Mouse (Mus musculus): ENCODE measurements at regions not wholly inside any gene's neighbourhood (a gene's known extent, or its start where the extent isn't known, plus 50 kb on each side); places are given as distances from the start of the nearest gene placed in this dataset.
"Not testable (repeated sequence)": the region's sequence is repeated elsewhere in the genome, so short reads cannot be mapped to it uniquely, and the experiment has no call there.

DNA sequence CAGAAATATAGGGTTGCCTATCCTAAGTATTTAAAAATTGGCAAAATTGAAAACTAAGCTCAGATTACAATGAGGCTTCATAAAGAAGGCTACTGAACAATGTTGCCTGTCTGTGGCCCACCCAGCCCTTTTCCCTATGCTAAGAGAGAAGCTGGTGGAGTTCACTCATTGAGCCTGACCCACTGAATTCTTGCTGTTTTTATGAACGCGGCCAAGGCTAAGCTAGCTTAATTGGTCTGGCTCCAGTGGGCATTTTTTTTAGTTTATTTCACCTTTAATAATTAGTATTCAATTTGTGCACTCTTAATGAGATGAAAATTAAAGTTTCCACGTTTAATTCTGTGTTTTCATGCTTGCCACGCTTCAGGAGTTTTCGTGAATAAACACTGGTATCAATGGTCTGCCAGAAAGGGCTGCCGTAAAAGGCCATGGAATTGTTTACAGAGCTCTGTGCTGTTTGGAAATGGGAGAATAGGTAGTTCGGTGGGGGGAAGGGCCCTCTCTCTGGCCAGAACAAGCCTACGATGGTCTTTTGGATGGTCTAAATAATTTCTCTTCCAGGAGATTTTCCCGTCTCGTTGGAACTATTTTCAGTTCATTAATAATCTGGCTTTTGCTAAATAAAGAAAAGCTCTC lies 329.7 kb upstream of the Irx1 start:
- peaks cover 46% of the 10 kb centered on the region for H3K4me1 ChIP-seq
- H3K27ac ChIP-seq = no peak overlapping the region
- no peaks in the 10 kb centered on the region for H3K36me3 ChIP-seq
- H3K4me3 ChIP-seq = no peak overlapping the region
- DNase-seq (ENCODE audit: low spot score) = no peak
- H3K9me3 ChIP-seq (replicated peaks) = no peaks in the 10 kb centered on the region
- H3K27me3 ChIP-seq (ENCODE audit: low read depth, poor library complexity, severe bottlenecking) = peaks cover 63% of the 10 kb centered on the region
- WGBS = 37% methylated on average over 10 of the region's 10 CpGs

DNA sequence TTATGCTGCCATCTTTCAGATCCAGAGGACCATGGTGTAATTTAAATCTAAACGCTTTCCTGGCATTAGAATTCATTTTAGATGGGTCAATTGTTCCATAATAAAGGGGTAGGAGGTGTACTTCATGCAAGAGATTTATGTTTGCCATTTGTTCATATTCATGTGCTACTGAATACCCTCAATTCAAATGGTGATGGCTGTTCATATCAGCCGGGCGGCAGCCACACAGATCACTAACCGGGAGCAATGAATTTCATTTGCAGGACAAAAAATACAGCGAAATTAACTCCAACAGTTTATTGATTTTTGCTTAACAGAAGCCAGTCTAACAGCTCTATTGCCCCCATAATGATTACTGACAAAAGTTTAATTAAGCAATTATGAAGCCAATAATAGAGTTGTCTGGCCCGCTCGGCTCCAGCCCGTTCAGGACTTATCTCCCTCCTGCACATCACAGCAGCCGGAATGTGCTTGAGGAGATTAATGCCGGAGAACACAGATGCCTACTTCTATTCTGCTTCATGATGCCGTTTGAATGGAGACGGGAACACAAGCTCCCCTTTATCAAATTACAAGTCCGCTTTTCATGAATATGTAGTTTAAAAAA lies 330.3 kb upstream of the Irx2 start:
- WGBS = 71% methylated on average over 13 of the region's 13 CpGs
- no peak for DNase-seq (ENCODE audit: low spot score)

DNA sequence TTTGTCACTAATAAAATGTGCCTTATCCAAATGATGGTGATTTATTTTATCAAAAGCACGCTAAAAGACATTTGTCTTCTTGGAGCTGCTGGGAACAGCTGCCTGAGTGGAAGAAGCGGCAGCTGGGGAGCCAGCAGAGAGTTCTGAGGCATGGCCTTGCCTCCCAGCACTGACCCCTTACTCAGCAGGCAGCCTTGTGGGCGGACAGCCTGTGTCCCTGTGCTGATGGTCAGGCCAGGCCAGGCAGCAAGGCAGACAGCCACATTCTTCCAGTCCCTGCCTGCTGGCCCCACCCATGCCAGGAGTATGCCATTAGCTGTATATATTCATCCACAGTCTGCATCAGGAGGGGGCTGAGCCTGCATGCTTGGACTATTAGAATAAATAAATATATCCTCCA lies 329.0 kb upstream of the Irx2 start:
- H3K4me3 ChIP-seq = no peak overlapping the region
- H3K27ac ChIP-seq = no peak overlapping the region
- peaks cover 4% of the 10 kb centered on the region; the same call in 1 of the 2 replicates for H3K4me1 ChIP-seq
- no peak for DNase-seq (ENCODE audit: low spot score)
- peaks cover 56% of the 10 kb centered on the region for H3K27me3 ChIP-seq (ENCODE audit: low read depth, poor library complexity, severe bottlenecking)
- H3K36me3 ChIP-seq = no peaks in the 10 kb centered on the region
- 20% methylated on average over 3 of the region's 3 CpGs for WGBS
- H3K9me3 ChIP-seq (replicated peaks) = no peaks in the 10 kb centered on the region

More for the DNA sequence above, 330.3 kb upstream of the Irx2 start:
- H3K27ac ChIP-seq = no peak overlapping the region
- peaks cover 8% of the 10 kb centered on the region for H3K4me1 ChIP-seq
- H3K27me3 ChIP-seq (ENCODE audit: low read depth, poor library complexity, severe bottlenecking) = peaks cover 54% of the 10 kb centered on the region
- H3K36me3 ChIP-seq = no peaks in the 10 kb centered on the region
- H3K4me3 ChIP-seq = no peak overlapping the region
- H3K9me3 ChIP-seq (replicated peaks) = no peaks in the 10 kb centered on the region

DNA sequence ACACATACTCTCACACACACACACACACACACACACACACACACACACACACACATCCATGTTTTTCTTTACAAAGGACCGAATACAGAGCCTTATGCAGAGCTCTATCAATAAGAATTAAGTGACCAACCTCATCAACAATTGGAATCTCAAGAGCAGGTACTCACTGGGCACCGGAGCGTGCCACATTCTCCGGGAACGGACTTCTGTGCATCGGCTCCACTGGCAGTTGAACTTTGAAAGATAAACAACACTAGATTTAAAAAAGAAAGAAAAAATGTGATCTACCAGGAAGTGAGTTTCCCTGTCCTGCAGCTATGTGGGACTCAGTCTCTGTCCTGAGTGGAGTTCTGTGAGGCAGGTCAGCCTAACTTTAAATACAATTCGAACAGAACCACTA lies 327.5 kb upstream of the Irx2 start:
- DNase-seq (ENCODE audit: low spot score) = no peak
- Histone ChIP-seq H3K4me1 (peaks cover 4% of the 10 kb centered on the region; the same call in 1 of the 2 replicates), H3K4me3 (no peak overlapping the region), H3K9me3 (replicated peaks) (no peaks in the 10 kb centered on the region), H3K27ac (no peak overlapping the region), H3K36me3 (no peaks in the 10 kb centered on the region), H3K27me3 (ENCODE audit: low read depth, poor library complexity, severe bottlenecking) (peaks cover 44% of the 10 kb centered on the region)
- WGBS = 89% methylated on average over 7 of the region's 7 CpGs

DNA sequence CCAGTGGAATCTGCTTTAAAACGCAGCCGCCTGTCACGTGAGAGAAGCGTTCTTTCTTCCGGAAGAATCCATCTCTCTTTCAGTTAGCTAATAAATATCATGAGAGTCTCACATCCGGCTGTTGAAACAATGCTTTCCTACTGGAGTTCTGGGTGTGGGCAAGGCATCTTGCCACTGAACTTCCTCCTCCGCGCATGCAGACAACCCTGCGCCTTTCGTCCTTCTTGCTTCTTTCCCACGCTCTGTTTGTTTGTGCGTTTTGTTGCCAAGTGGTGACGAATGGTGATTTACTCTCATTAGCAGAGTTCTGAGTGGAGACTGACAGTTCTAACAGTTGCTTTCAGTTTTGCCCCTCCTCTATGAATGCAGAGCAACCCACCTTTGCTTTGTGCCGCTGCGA lies 326.8 kb upstream of the Irx2 start:
- Histone ChIP-seq H3K4me3 (no peak overlapping the region), H3K9me3 (replicated peaks) (no peaks in the 10 kb centered on the region), H3K36me3 (no peaks in the 10 kb centered on the region), H3K4me1 (peaks cover 4% of the 10 kb centered on the region; the same call in 1 of the 2 replicates), H3K27ac (no peak overlapping the region), H3K27me3 (ENCODE audit: low read depth, poor library complexity, severe bottlenecking) (peaks cover 39% of the 10 kb centered on the region)
- WGBS = 80% methylated on average over 15 of the region's 15 CpGs
- DNase-seq (ENCODE audit: low spot score) = no peak

DNA sequence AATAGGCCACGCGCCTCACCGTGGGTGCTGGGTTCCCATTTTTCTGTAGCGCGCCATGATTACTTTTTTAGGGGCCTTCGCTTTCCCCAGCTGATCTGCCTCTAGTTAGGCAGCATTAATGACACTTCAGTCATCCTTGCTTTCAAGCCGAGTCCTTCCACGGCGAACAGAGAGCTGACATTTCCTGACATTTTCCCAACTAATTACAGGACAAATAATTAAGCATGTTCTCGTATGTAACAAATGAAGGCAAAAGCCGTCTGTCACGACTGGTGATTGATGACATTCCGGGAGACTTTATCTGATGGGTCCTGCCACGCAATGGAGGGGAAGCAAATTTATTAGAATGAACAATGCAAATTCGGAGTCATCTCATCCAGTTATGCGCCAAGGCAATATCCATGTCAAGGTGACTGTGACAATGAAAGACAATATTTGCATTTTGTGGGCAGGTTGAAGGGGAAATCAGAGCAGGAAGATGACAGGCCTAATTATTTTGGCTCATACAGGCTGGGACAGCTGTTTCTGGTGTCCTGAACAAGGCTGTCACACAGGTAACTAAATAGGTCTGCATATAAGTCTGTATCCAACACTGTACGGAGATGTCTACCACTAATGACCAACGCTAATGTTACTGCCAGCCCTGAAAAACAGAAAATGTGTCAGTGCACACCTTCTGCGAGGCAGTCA lies 326.0 kb upstream of the Irx2 start:
- no peaks in the 10 kb centered on the region for H3K36me3 ChIP-seq
- no peak overlapping the region for H3K27ac ChIP-seq
- H3K27me3 ChIP-seq (ENCODE audit: low read depth, poor library complexity, severe bottlenecking) = peaks cover 33% of the 10 kb centered on the region
- DNase-seq (ENCODE audit: low spot score) = no peak
- no peaks in the 10 kb centered on the region for H3K9me3 ChIP-seq (replicated peaks)
- H3K4me1 ChIP-seq = peaks cover 4% of the 10 kb centered on the region; the same call in 1 of the 2 replicates
- WGBS = 79% methylated on average over 19 of the region's 19 CpGs
- no peak overlapping the region for H3K4me3 ChIP-seq

DNA sequence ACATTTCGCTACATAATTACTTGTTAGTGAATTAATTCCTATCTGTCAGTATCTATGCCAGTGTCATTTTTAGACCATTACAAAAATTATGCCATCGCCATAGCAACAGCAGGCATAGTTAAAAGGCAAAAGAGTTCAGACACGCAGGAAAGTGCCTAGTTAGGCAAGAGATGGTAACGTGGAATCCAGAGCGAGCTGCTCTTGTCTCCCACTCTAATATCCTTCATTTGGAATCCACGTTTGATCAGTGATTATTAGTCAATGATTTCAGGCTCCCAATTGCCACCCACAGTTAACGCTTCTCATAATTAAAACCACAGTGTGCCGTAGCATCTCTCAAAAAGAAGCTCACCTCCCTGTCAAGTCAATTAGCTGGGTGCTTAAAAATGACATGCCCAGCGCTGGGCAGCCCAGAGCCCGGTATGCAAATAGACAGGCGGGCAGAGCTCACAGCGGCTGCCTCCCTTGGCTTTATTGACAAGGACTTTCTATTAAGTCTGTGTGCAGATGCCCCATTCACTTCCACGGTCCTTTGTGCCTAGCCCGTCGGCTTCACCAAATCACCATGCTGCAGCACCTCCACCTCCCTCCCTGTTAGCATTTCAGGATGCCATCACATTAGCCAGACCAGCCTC lies 325.4 kb upstream of the Irx2 start:
- WGBS = 78% methylated on average over 15 of the region's 15 CpGs
- Histone ChIP-seq H3K27me3 (ENCODE audit: low read depth, poor library complexity, severe bottlenecking) (peaks cover 33% of the 10 kb centered on the region), H3K27ac (no peak overlapping the region), H3K4me3 (no peak overlapping the region), H3K4me1 (peaks cover 4% of the 10 kb centered on the region; the same call in 1 of the 2 replicates), H3K36me3 (no peaks in the 10 kb centered on the region), H3K9me3 (replicated peaks) (no peaks in the 10 kb centered on the region)
- no peak for DNase-seq (ENCODE audit: low spot score)

DNA sequence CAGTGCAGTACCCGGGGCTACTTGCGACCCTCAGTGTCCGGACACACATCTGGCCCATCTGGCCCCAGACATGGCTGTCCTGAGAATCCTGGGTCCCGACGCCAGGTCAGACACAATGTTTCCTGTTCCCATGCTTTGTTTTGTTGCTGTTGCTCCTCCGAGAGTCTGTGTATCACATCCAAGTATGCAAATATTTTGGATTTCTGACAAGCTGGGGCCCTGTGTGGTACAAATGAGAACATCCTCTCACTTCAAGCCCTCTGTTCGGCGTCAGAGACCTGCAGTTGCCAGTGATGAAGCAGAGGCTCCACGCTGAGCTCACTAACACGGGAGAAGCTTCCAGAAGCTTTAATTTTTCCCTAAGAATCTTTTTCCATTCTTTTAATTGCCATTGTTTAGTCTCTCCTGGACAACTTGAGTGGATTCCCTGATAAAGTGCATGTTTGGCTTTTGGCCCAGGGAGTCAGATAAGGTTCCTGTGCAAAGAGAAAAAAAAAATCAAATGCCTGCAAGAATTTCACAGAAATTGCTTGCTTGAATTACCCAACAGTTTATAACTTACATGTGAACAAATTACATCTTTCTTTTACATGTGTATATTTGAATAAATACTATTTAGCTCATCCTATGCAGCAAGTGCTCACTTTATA lies 304.5 kb upstream of the Irx2 start:
- no peaks in the 10 kb centered on the region for H3K9me3 ChIP-seq (replicated peaks)
- no peak for DNase-seq (ENCODE audit: low spot score)
- no peak overlapping the region for H3K4me3 ChIP-seq
- H3K27ac ChIP-seq = no peak overlapping the region
- H3K4me1 ChIP-seq = no peaks in the 10 kb centered on the region
- WGBS = 74% methylated on average over 10 of the region's 10 CpGs
- H3K36me3 ChIP-seq = no peaks in the 10 kb centered on the region
- no peaks in the 10 kb centered on the region for H3K27me3 ChIP-seq (ENCODE audit: low read depth, poor library complexity, severe bottlenecking)

DNA sequence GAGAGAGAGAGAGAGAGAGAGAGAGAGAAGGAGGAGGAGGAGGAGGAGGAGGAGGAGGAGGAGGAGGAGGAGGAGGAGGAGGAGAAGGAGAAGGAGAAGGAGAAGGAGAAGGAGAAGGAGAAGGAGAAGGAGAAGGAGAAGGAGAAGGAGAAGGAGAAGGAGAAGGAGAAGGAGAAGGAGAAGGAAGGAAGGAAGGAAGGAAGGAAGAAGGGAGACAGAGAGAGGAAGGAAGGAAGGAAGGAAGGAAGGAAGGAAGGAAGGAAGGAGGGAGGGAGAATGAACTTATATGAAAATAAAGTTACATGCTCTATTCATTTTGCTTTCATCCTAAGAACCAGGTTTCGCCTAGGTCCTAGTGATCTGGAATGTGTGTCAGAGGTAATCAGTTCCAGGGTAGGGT lies 302.4 kb upstream of the Irx2 start:
- H3K27ac ChIP-seq; H3K27me3 ChIP-seq (ENCODE audit: low read depth, poor library complexity, severe bottlenecking); H3K4me1 ChIP-seq; H3K4me3 ChIP-seq; DNase-seq (ENCODE audit: low spot score); H3K36me3 ChIP-seq; H3K9me3 ChIP-seq (replicated peaks): not testable (repeated sequence)
- whole genome bisulfite sequencing = 91% methylated on average over 1 of the region's 1 CpGs

DNA sequence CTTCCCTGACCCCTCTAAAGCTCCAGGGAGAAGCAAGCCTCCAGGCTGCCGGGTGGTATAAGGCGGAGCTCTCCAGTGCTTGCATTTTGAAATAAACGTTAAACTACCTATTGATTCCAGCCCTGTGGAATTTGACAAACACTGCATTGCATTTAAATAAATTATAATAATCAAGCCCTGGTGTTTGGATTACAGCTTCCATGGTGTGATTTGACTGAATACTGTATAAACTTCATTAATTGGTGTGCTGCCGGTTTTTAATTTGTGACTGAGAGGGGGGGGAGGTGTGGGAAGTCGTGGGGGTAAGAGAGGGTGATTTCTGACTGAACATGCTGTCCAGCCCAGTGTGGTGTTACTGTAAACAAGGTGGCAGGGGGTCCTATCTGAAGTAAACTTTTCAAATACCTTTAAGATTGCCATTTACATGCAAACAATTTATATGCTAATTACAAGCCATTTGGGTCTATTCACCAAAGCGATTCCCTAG lies 282.9 kb upstream of the Irx2 start:
- Histone ChIP-seq H3K27ac (no peak overlapping the region), H3K36me3 (no peaks in the 10 kb centered on the region), H3K27me3 (ENCODE audit: low read depth, poor library complexity, severe bottlenecking) (peaks cover 17% of the 10 kb centered on the region; the same call in 1 of the 2 replicates), H3K4me3 (no peak overlapping the region), H3K9me3 (replicated peaks) (no peaks in the 10 kb centered on the region), H3K4me1 (peaks cover 14% of the 10 kb centered on the region; the same call in 1 of the 2 replicates)
- no peak for DNase-seq (ENCODE audit: low spot score)
- WGBS = 8% methylated on average over 6 of the region's 6 CpGs

DNA sequence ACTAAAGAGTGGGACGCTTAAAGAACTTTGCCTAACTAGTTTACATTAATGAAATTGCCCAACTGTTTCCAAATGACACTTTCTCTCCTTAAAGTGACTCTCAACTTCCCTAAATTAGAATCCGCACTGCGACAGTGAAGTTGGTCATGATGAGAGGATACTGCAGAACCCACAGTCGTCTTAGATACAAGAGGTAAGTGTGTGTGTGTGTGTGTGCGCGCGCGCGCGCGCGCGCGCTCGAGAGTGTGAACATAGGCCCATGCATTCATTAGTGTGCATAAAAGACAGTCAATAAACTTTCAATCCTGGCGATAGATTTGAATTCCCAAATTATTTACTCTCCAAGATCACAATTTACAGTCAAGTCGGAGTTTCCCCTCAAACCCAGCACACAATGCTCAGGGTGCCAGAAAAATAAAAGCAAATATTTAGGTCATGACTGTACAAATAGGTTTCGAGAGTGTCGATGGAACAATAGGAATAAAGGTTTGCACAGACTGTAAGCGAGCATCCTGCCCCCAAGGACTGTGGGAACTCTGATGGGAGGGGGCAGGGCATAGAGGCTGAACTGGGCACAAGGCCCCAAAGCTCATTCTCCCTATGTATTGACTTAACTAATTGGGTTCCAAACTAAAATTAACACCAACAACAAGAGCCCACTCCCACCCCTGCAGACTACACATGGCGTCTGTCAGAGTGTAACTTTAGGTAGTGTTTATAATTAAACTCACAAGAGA lies 282.2 kb upstream of the Irx2 start:
- Histone ChIP-seq H3K36me3 (no peaks in the 10 kb centered on the region), H3K4me3 (no peak overlapping the region), H3K27me3 (ENCODE audit: low read depth, poor library complexity, severe bottlenecking) (peaks cover 17% of the 10 kb centered on the region; the same call in 1 of the 2 replicates), H3K4me1 (peaks cover 14% of the 10 kb centered on the region; the same call in 1 of the 2 replicates), H3K27ac (no peak overlapping the region), H3K9me3 (replicated peaks) (no peaks in the 10 kb centered on the region)
- DNase-seq (ENCODE audit: low spot score) = no peak
- WGBS = 28% methylated on average over 21 of the region's 21 CpGs
